Mouse (Mus musculus) fat pad, adult 2 months (tissue): ENCODE results near the gene Resf1.
"Not testable (repeated sequence)": the region's sequence is repeated elsewhere in the genome, so short reads cannot be mapped to it uniquely, and the experiment has no call there.

ENCODE experiments used
- DNase-seq: peaks from one replicate; pipeline ENCODE4 v3.0.0-alpha.2; 2011; ENCODE audit warnings: low read depth, low spot score; ENCODE audit errors: extremely low read depth

The Resf1 gene

DNA sequence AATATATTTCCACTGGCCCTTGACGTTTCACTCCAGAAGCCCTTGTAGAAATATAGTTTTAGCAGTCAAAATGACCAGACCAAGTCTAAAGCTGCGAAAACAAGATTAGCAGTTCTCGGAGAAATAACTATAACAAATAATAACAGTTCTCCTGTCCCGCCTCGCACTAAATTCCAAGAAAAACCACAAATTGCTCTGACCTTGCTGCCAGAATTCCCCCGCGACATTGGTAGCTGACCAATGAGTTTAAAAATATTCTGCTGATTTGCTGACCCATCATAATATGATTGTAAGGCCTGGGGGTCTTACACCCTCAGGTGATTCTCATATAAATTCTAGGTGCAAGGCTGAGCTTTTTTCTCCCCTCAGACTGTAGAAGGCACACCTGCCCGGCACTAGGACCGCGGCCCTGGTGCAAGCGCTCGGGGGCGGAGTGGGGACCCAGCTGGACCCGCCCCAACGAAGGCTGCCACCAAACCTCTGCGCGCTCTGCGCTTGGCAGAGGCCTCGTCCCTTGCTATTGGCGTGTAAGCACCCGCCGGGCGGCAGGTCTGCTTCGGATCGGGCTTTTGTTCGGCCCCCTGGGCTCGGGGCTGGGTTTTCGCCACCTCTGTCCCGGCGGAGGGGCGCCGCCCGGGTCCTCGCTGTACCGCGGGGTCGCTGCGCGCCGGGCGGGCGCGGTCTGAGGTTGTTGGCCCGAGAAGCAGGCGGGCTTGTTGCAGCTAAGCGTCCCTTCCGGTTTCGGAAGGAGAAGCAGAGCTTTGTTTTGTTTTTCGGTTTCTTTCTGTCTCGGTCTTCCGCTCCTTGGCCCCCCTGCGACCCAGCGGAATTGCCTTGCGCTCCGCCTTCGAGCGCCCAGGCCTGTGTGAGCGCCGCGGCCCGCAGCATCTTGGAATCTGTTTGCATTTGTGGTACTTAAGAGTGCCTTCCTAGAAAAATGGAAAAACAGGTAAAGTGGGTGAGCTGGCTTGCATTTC lies at the start of gene Resf1:
Gene Resf1, plus strand, starts transcription at position 459 of the 977 bp plus-strand sequence.
- DNase-seq = no peak

DNA sequence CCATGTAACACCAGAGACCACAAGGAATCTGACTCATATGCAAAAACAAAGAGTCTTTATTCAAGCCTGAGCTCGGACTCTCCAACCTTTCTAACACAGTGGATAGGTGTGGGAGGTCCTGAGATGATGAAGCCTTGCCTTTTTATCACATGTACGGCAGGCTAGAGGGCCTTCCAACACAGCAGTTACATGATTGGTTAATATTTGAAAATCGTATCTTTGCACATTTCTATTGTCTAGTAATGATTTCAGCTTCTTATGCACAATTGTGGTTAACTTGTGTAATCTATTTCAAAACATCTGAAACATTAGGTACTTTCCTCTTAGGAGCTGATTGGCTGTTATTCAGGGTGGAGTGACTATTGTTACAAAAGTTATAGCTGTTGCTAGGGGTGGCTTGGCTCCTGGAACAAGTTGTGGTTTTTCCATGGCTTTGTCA lies 48.4 kb upstream of the Resf1 start:
- peak; percentile 75 for DNase-seq

- no peak for DNase-seq
These were observed 41.3 kb upstream of the Resf1 start for GRCm38 (mm10) chr6:149267951-149268350.

DNA sequence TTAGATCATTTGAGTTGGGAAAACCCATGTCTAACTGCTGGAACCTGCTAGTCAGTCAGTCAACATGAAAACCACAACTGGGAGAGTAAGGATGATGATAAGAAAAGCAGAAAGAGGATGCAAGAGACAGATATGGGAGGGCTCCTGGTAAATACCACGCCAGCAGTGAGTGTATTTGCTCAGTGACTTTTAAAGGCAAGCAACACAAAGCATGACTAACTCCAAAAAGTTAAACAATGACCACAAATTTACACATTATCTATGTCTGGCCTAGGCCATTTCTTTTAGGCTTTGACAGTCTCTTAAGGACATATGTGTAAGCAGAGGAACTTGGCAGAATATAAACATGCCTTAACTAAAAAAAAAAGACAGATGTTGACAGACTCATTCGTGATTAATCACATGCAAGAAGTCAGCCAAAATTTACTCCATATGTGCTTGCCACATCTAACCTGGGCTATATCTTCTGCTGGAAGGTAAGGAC lies 30.9 kb upstream of the Resf1 start:
- DNase-seq = no peak

DNA sequence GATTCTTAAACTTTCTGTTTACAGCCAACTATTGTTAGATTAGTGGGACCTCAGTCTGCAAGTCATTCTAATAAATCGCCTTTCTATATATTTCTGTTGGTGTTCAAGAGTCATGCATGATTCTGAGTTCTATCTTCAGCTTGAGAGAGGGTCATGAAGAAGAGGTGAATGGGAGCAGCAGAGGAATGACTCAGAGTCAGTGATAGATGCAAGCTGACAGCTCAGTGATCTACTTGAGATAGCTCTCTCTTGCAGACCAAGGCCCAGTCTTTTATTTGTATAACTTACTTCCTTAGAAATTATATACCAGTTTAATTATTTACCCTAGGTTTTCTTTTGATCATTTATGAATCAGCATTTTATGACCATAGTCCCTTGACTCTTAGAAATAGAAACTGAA lies 30.3 kb upstream of the Resf1 start:
- no peak for DNase-seq

- DNase-seq = no peak
These were observed 28.7 kb upstream of the Resf1 start for GRCm38 (mm10) chr6:149280511-149280910.

DNA sequence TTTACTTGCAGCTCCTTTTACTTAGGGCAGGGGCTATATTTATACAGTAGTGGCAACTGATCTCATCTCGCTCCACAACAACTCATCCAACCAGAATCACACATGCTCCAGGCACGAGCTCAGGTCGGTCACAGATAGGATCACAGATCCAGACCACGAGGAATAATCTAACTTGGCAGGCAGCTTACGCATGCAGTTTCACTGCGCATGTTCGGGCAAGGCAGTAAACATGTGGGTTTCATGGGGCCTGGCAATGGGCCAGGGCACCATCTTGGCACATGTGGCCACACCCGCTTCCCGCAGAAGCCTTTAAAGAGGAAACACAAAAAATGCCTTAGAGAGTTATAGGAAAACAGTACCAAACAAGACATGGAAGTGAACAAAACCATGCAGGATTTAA lies 21.0 kb upstream of the Resf1 start:
- DNase-seq = not testable (repeated sequence)

DNA sequence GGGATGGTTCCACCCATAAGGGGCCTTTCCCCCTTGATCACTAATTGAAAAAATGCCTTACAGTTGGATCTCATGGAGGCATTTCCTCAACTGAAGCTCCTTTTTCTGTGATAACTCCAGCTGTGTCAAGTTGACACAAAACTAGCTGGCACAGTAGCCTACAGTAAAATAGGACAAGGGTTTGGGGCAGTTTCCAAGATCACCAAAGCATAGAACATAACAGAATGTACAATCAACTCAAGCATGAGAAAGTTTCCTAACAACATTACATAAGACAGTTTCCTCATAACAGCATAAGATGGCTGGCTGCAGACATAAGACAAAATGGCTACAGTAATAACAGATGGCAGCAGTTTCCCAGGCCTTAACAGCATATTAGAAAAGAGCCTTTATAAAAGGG lies 6.0 kb upstream of the Resf1 start:
- DNase-seq = not testable (repeated sequence)

DNA sequence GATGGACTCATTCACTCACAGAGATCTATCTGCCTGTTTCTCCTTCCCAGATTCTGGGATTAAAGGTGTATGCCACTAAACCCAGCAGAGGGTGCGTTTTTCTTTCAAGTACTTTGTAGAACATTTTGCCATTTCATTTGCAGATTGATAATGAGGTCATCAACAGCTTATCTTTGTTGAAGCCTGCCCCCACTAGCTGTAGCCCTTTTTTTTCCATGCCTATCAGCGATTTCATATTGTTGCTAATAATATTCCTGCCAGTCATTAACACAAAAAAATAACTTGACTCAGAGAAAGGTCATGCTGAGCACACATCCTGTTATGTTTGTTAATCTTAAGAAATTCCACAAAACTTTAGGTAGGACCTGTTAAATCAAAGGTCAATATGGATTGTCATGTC lies 2.1 kb upstream of the Resf1 start:
- DNase-seq = no peak

- DNase-seq = no peak
These were observed 1.4 kb upstream of the Resf1 start for GRCm38 (mm10) chr6:149307801-149308200.

DNA sequence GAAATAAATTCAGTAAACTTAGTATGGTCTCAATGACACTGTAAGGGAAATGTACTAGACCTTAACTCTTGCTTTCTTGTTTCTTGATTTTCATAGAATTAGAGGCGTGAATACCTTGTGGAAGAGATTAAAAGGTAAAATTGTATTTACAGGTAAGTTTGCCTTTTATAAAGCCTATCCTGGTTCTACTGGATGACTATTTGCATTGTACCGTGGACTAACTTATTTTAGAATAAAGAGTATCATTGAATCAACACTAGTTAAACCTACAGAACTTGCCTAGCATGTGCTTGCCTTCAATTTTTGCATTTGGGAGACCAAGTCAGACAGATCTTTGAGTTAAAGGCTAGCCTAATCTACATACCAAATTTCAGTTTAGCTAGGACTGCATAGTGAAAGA lies 1.0 kb downstream of the Resf1 start:
- DNase-seq = no peak

GRCm38 (mm10) chr6:149311044-149311443 lies 1.8 kb downstream of the Resf1 start:
- no peak for DNase-seq

- no peak for DNase-seq
These were observed 2.6 kb downstream of the Resf1 start for GRCm38 (mm10) chr6:149311778-149312177.

GRCm38 (mm10) chr6:149312221-149312620 lies 3.0 kb downstream of the Resf1 start:
- no peak for DNase-seq

DNA sequence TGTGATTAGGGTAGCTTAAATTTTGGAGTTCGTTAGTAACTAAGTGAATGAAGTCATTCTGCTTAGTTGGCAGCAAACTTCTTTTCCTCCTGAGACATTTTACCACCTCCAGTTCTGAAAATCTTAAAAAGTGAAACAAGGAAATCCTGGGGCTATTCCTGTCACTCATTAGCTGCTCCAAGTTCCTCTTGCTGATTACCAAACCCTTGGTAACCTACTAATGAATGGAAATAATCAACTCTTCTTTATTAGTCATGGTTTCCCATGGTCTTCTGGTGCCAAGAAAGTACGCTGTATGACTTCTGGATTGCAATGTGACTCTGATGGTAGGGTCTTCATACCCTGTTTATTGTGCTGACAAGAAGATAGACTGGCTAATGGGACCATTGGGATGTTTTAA lies 5.7 kb downstream of the Resf1 start:
- DNase-seq = no peak

DNA sequence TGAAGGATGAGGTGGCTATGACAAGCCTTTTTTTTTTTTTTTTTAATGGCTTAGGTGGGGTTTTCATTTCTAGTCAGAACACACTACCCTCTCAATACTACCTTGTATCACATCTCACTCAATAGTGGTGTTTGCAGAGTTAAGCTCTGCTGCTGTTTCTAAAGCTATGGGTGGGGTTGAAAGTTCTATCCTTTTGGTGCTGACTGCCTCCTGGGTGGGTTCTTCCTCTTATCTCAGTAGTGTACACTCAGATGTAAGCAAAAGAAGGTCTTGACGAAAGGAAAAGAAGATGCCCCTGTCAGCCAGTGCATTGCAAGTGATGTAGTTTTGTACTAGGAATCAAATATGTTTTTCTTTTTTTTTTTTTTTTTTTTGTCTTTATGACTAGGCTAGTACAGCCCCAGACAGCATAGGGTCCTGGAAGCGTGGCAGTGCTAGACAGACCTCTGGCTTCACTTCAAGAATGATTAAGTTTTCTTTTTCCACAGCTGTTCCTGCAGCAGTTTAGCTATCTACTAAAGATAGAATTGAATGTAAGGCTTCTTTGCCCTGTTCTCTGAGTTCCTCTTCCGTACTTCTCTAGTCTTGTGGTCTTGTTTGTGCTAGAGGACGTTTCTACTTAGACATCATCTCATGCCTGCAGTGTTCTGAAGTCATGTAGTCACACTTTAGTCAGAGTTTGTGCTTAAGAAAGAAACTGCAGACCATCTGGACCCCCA lies 14.5 kb downstream of the Resf1 start:
- DNase-seq = no peak

GRCm38 (mm10) chr6:149324242-149324633 lies 15.0 kb downstream of the Resf1 start:
- no peak for DNase-seq

- DNase-seq = no peak
These were observed 19.9 kb downstream of the Resf1 start for GRCm38 (mm10) chr6:149329071-149329470.

DNA sequence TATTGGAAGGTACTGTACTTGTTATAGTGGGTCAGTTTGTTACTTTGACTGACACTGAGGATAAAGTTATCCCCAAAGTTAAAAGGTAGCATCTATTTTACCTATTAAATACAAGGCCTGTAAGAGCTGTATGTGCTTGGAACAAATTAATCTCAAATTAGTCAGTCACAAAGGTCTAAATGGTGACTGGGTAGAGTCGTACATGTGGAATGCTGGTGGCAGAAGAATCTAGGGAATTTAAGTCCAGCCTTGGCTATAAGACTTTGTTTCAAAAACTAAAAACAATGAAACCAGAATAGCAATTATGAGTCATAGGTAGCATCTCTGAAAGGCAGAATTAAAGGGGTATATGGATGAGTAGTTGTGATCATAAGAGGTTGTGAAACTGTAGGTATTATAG lies 21.1 kb downstream of the Resf1 start:
- no peak for DNase-seq

- DNase-seq = no peak
These were observed 23.8 kb downstream of the Resf1 start for GRCm38 (mm10) chr6:149333036-149333435.

- DNase-seq = no peak
These were observed 28.8 kb downstream of the Resf1 start for GRCm38 (mm10) chr6:149337990-149338389.

GRCm38 (mm10) chr6:149338622-149339021 lies 29.4 kb downstream of the Resf1 start:
- no peak for DNase-seq
